Mouse (Mus musculus): ENCODE results near the gene Stx7. TPM values are rescaled to one million over a fixed set of nuclear protein-coding genes. Genes with fewer than 3 reads are reported as not detected.

Gene Stx7
- polyA plus RNA-seq, 1 experiment from 2014 or later: 73.7 TPM

DNA sequence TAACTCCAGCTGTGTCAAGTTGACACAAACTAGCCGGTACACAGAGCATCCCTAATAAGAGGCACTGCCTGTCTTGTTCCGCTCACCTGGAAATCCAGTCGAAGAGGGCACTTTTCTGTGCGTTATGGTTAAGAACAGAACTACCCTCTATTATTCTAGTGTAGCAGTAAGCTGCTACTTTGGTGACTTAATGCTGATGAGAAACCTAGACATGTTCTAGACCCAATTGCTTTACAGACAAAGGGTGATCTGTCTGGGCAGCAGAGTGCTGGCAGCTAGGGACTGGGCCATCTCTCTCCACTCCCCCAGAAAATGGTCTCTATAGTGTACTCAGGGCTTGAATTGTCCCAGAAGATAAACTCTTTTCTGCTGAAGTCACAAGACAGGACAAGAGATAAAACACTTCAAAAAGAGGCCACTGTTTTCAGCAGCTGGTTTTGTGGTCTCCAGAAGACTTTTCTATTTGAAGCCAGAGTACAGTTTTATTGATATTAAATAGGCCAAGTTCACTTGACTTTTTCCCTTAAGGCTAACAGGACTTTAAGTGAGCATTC lies 22.9 kb downstream of the Stx7 start:
- 88% methylated on average over 4 of the region's 4 CpGs for whole genome bisulfite sequencing
- no peak overlapping the region for H3K4me3 ChIP-seq
- H3K4me1 ChIP-seq: no peaks in the 10 kb centered on the region
- no peak for ATAC-seq (ENCODE audit: low FRiP score, low read depth)
- no peaks in the 10 kb centered on the region for H3K27me3 ChIP-seq
- H3K9ac ChIP-seq: no peak overlapping the region
- H3K9me3 ChIP-seq: no peaks in the 10 kb centered on the region
- H3K4me2 ChIP-seq (replicated peaks): no peak overlapping the region
- H3K36me3 ChIP-seq: no peaks in the 10 kb centered on the region
- H3K27ac ChIP-seq: no peak overlapping the region

DNA sequence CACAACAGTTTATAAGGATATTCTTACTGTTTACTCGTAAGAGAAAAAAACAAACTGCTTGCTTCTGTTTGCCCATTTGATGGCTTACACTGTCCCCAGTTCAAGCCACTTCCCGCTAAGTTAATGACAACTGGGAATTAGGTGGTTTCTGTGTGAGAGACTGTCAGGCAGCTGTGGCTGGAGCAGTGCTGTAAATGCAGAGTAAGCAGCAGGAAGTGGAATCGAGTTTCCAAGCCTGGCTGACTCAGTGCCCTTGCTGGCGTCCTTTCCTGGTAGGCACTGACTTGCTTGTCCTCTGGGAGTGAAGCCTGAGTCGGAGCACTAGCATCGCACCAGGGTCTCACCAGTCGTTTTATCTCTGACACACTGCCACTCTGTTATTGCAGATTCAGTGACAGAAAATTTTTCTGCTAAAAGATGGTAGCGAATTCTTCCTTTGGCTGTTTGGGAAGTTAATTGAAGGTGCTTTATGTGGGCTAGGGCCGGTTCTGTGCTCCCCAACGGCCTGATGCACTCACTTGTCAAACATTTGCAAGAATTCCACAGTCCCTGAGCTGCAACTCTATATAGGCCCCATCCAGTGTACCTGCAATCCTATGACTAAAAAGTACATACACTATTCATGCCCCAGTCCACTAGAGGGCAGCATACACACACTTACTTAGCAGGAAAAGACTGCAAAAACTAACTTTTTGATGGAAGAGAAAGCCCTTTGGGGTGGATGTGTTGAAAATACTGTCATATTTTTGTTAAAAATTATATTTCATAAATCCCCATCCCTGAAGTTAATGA lies 24.3 kb downstream of the Stx7 start:
- Histone ChIP-seq H3K9ac (no peak overlapping the region), H3K4me3 (no peak overlapping the region), H3K27ac (no peak overlapping the region), H3K4me1 (no peaks in the 10 kb centered on the region), H3K9me3 (no peaks in the 10 kb centered on the region), H3K4me2 (replicated peaks) (no peak overlapping the region), H3K27me3 (no peaks in the 10 kb centered on the region), H3K36me3 (no peaks in the 10 kb centered on the region)
- no peak for ATAC-seq (ENCODE audit: low FRiP score, low read depth)
- WGBS: 39% methylated on average over 10 of the region's 10 CpGs

- Histone ChIP-seq H3K9me3 (no peaks in the 10 kb centered on the region), H3K4me2 (replicated peaks) (no peak overlapping the region), H3K4me1 (no peaks in the 10 kb centered on the region), H3K4me3 (no peak overlapping the region), H3K9ac (no peak overlapping the region), H3K27ac (no peak overlapping the region), H3K36me3 (peaks cover 25% of the 10 kb centered on the region), H3K27me3 (no peaks in the 10 kb centered on the region)
- WGBS: 61% methylated on average over 7 of the region's 7 CpGs
- no peak for ATAC-seq (ENCODE audit: low FRiP score, low read depth)
These were observed 41.3 kb downstream of the Stx7 start for GRCm38 (mm10) chr10:24190392-24190791.

GRCm38 (mm10) chr10:24191977-24192376 lies 42.9 kb downstream of the Stx7 start:
- Histone ChIP-seq H3K4me1 (no peaks in the 10 kb centered on the region), H3K27ac (peak overlapping the region; percentile 49; the same call in 1 of the 2 replicates), H3K9ac (no peak overlapping the region), H3K4me3 (no peak overlapping the region), H3K4me2 (replicated peaks) (no peak overlapping the region), H3K36me3 (peaks cover 10% of the 10 kb centered on the region), H3K9me3 (0 out of 2 replicates have a peak, but pooled peaks cover 4% of the 10 kb centered on the region), H3K27me3 (no peaks in the 10 kb centered on the region)
- no peak for ATAC-seq (ENCODE audit: low FRiP score, low read depth)
- WGBS: 56% methylated on average over 1 of the region's 1 CpGs

GRCm38 (mm10) chr10:24199303-24199702 lies 50.2 kb downstream of the Stx7 start:
- no peaks in the 10 kb centered on the region for H3K27me3 ChIP-seq
- no peak overlapping the region for H3K9ac ChIP-seq
- no peak overlapping the region for H3K4me2 ChIP-seq (replicated peaks)
- H3K4me3 ChIP-seq: no peak overlapping the region
- no peak for ATAC-seq (ENCODE audit: low FRiP score, low read depth)
- 0 out of 2 replicates have a peak, but pooled peaks cover 4% of the 10 kb centered on the region for H3K9me3 ChIP-seq
- no peaks in the 10 kb centered on the region for H3K36me3 ChIP-seq
- 86% methylated on average over 12 of the region's 12 CpGs for WGBS
- H3K4me1 ChIP-seq: no peaks in the 10 kb centered on the region
- H3K27ac ChIP-seq: no peak overlapping the region

- H3K9ac ChIP-seq: no peak overlapping the region
- H3K4me2 ChIP-seq (replicated peaks): no peak overlapping the region
- H3K4me3 ChIP-seq: no peak overlapping the region
- 0 out of 2 replicates have a peak, but pooled peaks cover 4% of the 10 kb centered on the region for H3K9me3 ChIP-seq
- no peak for ATAC-seq (ENCODE audit: low FRiP score, low read depth)
- H3K27ac ChIP-seq: no peak overlapping the region
- WGBS: 84% methylated on average over 3 of the region's 3 CpGs
- H3K27me3 ChIP-seq: no peaks in the 10 kb centered on the region
- no peaks in the 10 kb centered on the region for H3K4me1 ChIP-seq
- H3K36me3 ChIP-seq: no peaks in the 10 kb centered on the region
These were observed 51.0 kb downstream of the Stx7 start for GRCm38 (mm10) chr10:24200099-24200498.

GRCm38 (mm10) chr10:24210075-24210474 lies 61.0 kb downstream of the Stx7 start:
- Histone ChIP-seq H3K36me3 (no peaks in the 10 kb centered on the region), H3K9ac (no peak overlapping the region), H3K9me3 (no peaks in the 10 kb centered on the region), H3K4me2 (replicated peaks) (no peak overlapping the region), H3K27me3 (no peaks in the 10 kb centered on the region), H3K27ac (no peak overlapping the region), H3K4me1 (0 out of 2 replicates have a peak, but pooled peaks cover 4% of the 10 kb centered on the region), H3K4me3 (no peak overlapping the region)
- no peak for ATAC-seq (ENCODE audit: low FRiP score, low read depth)
- 84% methylated on average over 6 of the region's 6 CpGs for WGBS

GRCm38 (mm10) chr10:24213297-24213696 lies 64.2 kb downstream of the Stx7 start:
- Histone ChIP-seq H3K4me1 (0 out of 2 replicates have a peak, but pooled peaks cover 4% of the 10 kb centered on the region), H3K27ac (no peak overlapping the region), H3K27me3 (no peaks in the 10 kb centered on the region), H3K4me3 (no peak overlapping the region), H3K9ac (no peak overlapping the region), H3K4me2 (replicated peaks) (no peak overlapping the region), H3K9me3 (no peaks in the 10 kb centered on the region), H3K36me3 (no peaks in the 10 kb centered on the region)
- ATAC-seq (ENCODE audit: low FRiP score, low read depth): no peak
- 73% methylated on average over 5 of the region's 5 CpGs for WGBS

GRCm38 (mm10) chr10:24217558-24218268 lies 68.6 kb downstream of the Stx7 start:
- 65% methylated on average over 6 of the region's 6 CpGs for WGBS
- Histone ChIP-seq H3K36me3 (no peaks in the 10 kb centered on the region), H3K9me3 (no peaks in the 10 kb centered on the region), H3K4me3 (no peak overlapping the region), H3K27ac (no peak overlapping the region), H3K4me2 (replicated peaks) (no peak overlapping the region), H3K4me1 (0 out of 2 replicates have a peak, but pooled peaks cover 4% of the 10 kb centered on the region), H3K27me3 (peaks cover 18% of the 10 kb centered on the region), H3K9ac (no peak overlapping the region)
- no peak for ATAC-seq (ENCODE audit: low FRiP score, low read depth)

DNA sequence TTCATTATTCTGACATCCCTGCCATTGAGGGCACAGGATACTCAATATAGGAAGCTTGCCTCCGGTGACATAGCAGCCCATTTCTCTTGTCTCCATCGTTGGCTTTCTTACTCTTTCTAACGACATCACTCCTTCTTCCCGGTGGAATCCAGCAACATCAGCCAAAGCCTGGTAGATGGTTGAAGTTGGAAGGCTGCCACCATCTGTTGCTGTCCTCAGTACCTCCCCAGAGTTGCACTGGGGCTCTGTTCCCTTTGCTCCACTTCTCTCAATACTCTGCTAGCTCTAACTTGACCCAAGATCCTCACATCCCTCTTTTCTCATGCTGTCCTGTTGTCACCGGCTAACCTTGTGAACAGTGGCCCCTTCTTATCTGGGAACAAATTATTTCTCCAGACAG lies 71.8 kb downstream of the Stx7 start:
- H3K4me2 ChIP-seq (replicated peaks): no peak overlapping the region
- no peak overlapping the region for H3K9ac ChIP-seq
- no peaks in the 10 kb centered on the region for H3K36me3 ChIP-seq
- H3K9me3 ChIP-seq: no peaks in the 10 kb centered on the region
- H3K27me3 ChIP-seq: peaks cover 47% of the 10 kb centered on the region
- 78% methylated on average over 5 of the region's 5 CpGs for WGBS
- no peak for ATAC-seq (ENCODE audit: low FRiP score, low read depth)
- H3K4me1 ChIP-seq: peaks cover 19% of the 10 kb centered on the region; the same call in 1 of the 2 replicates
- H3K27ac ChIP-seq: no peak overlapping the region
- no peak overlapping the region for H3K4me3 ChIP-seq

DNA sequence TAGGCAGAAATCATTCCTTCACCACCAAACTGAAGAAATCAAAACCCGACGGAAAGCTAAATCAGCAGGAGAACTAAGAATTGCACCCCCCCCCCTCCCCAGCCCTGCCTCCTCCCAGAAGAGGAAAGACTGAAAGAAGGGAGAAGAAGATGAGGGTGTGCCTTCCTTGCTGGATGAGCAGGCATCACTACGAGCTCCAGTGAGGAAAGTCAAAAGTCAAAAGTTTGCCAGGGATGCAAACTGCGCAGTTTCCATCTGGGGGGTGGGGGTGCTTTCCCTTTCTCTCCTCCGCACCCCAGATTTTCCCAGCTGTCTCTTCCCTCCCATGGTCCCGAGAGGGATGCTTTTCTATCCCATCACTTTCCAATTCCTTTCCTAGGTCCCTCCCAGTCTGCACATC lies 73.8 kb downstream of the Stx7 start:
- peak overlapping the region; percentile 93 for H3K4me2 ChIP-seq (replicated peaks)
- no peaks in the 10 kb centered on the region for H3K36me3 ChIP-seq
- no peak overlapping the region for H3K27ac ChIP-seq
- no peak for ATAC-seq (ENCODE audit: low FRiP score, low read depth)
- peak overlapping the region; percentile 69; the same call in 1 of the 2 replicates for H3K9ac ChIP-seq
- H3K9me3 ChIP-seq: no peaks in the 10 kb centered on the region
- H3K27me3 ChIP-seq: peaks cover 57% of the 10 kb centered on the region
- 23% methylated on average over 6 of the region's 6 CpGs for WGBS
- peak overlapping the region; percentile 62 for H3K4me3 ChIP-seq
- H3K4me1 ChIP-seq: peaks cover 19% of the 10 kb centered on the region; the same call in 1 of the 2 replicates

All from limb, embryonic 13.5 days (tissue).